Mouse (Mus musculus): Measurements from ENCODE around the gene Ss18l2.

Ss18l2 gene

GRCm38 (mm10) chr9:121704261-121704645 is 5.9 kb upstream of the Ss18l2 start:
- DNase-seq (ENCODE audit: low spot score) = no peak

GRCm38 (mm10) chr9:121704646-121705625 is 5.2 kb upstream of the Ss18l2 start, which contains the start of gene Sec22c:
Gene Sec22c, minus strand, starts transcription at chr9:121705490.
- DNase-seq (ENCODE audit: low spot score) = peak; percentile 89

GRCm38 (mm10) chr9:121706029-121706675 is 4.0 kb upstream of the Ss18l2 start:
- DNase-seq (ENCODE audit: low spot score) = no peak

DNA sequence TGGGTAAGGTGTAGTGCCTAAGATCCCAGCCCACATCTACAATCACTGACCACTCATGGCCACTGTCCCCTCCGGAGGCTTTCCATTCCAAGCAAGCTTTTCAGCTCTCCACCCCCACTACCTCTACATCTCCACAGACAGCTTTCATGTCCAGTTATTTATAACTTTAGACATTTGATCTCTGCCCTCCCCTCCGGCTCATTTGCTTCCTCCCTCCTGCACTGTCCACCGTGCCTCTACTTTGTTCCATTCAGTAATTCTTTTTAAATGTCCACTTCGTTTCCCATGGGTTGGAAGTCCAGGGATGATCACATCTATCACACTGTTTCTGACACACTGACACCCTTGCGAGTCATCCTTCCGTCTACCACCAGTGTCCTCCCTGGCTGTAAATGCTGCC is 2.3 kb upstream of the Ss18l2 start:
- DNase-seq (ENCODE audit: low spot score) = no peak

DNA sequence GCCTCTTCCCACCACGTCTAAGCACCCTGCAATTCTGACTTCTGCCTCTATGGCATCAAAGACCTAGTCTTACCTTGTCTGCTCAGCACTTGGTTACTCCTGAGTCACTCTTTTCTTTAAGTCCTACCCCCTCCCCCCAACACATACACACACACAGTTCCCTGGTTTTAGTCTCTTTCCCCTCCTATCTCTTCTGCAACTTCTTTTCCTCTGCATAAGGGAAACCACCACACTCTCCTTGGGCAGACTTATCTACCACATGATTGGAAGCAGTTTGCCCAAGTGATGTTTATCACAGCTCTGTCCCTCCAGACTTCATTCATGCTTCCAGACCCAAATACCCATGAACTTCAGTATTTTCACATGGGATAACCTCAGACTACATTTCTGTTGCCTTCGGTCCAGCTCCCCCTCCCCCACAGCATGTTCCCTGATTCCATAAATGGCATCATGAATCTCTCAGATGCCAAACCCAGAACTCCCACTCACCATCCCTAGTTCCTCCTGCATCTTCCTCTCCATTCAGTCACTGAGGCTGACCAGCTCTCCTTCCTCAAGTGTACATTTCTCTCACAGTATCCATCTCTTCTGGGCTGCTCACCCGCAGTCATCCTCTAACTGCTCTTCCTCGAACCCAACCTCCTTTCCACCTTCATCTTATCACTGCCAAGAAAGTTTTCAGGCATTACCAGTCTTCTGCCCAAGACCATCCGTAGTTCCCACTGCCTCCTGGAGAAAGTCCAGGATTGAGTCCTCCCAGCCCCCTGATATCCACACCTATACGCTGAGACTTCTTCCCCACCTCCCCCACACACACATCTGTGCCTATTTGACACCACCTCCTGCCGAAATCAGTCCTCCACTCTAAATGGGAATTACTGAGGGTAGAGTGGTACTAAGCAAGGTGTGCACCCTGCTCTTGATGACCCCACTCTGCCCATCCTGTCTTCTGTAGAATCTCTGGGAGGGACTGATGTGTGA is 1.3 kb upstream of the Ss18l2 start:
- DNase-seq (ENCODE audit: low spot score) = no peak

- peak; percentile 49 for DNase-seq (ENCODE audit: low spot score)
Measured at GRCm38 (mm10) chr9:121710584-121710975, 451 bp downstream of the Ss18l2 start.

- no peak for DNase-seq (ENCODE audit: low spot score)
Measured at GRCm38 (mm10) chr9:121717048-121717447, 6.9 kb downstream of the Ss18l2 start.

GRCm38 (mm10) chr9:121718070-121718705 is 8.1 kb downstream of the Ss18l2 start:
- DNase-seq (ENCODE audit: low spot score) = no peak

- DNase-seq (ENCODE audit: low spot score) = peak; percentile 97
Measured at GRCm38 (mm10) chr9:121718792-121719318, 8.7 kb downstream of the Ss18l2 start, which contains the start of gene Nktr. Gene Nktr, plus strand, starts transcription at chr9:121719169.

DNA sequence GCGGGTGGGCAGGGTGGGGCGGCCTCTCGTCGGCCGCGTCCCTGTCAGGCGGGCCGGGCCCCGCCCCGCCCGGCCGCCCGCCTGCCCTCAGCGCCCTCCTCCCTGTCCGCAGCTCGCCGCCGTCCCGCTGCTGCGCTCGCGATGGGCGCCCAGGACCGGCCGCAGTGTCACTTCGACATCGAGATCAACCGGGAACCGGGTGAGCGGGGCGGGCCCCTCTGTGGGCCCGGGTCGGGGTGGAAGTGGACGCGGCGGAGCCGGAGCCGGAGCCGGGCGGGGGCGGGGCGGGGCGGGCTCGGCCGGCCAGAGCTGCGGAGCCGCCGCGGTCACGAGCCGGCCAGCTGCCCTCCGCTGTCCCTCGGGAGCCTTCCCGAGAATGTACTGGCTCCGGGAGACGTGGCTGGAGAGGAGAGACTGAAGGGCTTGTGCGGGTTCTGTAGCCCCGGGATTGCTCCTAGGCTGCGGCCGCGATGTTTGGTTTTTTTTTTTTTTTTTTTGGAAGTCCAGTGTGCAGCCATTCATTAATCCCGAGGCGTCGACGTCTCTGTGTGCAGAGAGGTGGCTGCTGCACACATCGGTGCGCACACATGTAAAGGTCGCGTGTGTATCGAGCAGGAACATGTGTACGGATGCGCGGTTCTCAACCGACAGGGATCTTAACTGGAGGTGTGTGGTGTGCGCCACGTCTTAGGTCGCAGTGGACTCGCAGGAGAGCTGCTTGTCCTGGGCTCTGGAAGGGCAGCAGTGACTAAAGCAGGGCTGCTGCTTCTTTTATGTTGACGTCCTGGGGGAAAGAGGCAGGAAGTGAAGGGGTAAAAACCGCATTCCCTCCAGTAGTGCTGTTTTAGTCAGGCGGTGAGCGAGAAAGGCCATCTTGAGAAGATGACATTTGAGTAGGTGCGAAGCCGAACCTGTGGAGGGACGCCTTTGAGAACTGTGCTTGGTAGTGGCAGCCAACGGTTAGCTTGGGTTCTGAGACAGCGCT is 9.5 kb downstream of the Ss18l2 start:
- peak; percentile 48 for DNase-seq (ENCODE audit: low spot score)

DNA sequence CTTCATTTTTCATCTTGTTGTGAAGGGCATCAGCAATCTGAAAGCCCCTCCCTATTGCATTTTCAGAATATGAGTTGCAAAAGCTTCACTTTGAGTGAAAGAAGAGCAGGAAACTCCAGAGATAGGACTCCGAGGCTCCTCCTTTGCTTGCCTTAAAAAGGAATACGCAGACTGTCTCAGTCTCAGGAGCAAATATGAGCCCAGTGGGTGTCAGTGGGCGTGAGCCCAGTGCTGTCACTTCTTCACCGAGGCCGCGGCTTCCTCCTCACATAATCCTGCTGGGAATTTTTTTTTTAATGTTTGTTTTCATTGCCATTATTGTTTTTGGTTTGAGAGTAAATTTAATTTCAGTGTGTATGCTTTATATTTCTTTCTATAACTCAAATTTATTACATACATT is 30.4 kb downstream of the Ss18l2 start:
- DNase-seq (ENCODE audit: low spot score) = no peak

DNA sequence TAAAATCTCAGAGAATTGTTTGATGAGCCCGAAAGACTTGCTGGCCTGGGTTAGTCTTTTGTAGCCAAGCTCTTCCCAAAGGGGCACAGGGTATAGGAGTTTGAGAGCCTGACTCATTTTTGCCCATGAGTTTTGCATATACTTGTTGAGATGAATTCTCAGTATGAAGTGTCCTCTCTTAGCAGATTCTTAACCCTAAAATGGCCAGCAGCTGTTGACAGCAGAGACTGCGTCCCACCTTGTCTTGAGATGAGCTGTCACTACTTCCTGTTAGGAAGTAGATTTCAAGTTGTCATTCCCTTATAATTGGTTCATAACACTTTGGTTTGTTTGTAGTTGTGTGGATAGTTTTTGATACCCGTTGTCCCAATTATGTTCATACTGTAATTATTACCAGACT is 31.0 kb downstream of the Ss18l2 start:
- no peak for DNase-seq (ENCODE audit: low spot score)

GRCm38 (mm10) chr9:121744051-121744450 is 33.9 kb downstream of the Ss18l2 start:
- DNase-seq (ENCODE audit: low spot score) = no peak

DNA sequence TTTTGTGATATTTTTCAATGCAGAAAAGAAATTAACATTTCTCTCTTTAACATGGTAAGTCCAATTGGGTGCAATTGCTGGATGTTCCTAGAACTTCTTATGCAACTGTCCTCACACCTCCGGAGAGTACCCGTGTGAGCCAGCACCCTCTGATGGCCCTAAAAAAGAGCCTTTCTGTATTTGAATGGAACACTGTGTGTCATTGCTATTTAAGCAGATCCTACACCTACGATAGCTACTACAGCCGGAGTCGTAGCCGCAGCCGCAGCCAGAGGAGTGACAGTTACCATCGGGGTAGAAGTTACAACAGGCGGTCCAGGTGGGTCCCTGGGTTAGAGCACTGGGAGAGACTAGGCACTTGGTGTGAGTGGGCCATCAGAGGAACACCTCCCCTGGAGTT is 42.6 kb downstream of the Ss18l2 start:
- DNase-seq (ENCODE audit: low spot score) = no peak

GRCm38 (mm10) chr9:121754624-121755023 is 44.5 kb downstream of the Ss18l2 start:
- no peak for DNase-seq (ENCODE audit: low spot score)

DNA sequence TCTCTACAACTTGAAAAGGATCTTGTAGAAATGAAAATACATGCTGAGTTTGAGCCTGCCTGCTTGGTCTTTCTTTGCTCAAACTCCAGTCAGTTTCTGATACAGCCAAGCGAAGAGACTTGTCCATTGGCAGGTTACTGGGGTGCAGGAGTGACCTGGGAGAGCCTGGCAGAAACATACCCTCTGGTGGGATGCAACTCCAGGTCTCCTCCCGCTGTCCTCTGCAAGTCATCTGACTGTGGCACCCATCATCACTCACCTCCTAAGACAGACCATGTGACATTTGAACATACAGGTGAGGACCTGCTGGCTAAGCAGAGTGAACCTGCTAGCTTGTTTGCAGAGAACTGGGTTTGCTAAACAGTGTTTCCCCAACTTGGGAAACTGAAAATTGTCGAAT is 46.7 kb downstream of the Ss18l2 start:
- DNase-seq (ENCODE audit: low spot score) = no peak

- DNase-seq (ENCODE audit: low spot score) = no peak
Measured at GRCm38 (mm10) chr9:121757432-121757831, 47.3 kb downstream of the Ss18l2 start.

GRCm38 (mm10) chr9:121757835-121758814 is 48.0 kb downstream of the Ss18l2 start:
- no peak for DNase-seq (ENCODE audit: low spot score)

Data from c-Kit-positive CD71-positive TER-119-positive erythroid progenitor cells, embryonic 14.5 days (primary cell).